ENCODE assay signal across 10 mouse cellular contexts in genomic region chr2:128296897-128297296, GRCm38 (mm10).
A peak's percentile ranks its signal among the peaks of the same experiment; 100 is the strongest.
DNase-seq lines count a peak whose midpoint lies in the region; ATAC-seq lines count a peak whose summit lies in the region.
"Had no signal": no experiment of that assay in that cellular context is flagged by ENCODE, and none has a peak within 500 bp of the region (broad histone marks: within the 10 kb centered on the region; RNA-seq: fewer than 3 reads in every experiment).

No protein-coding gene starts in this region.

- no peaks in the 10 kb centered on the region for H3K27me3 ChIP-seq in hindbrain, embryonic 14.5 days (ENCODE audit: control insufficient read depth, insufficient read depth, low read length)
- H3K27me3 ChIP-seq in hindbrain, embryonic 11.5 days (ENCODE audit: control insufficient read depth, insufficient read depth, low read length) = no peaks in the 10 kb centered on the region
- H3K27me3 ChIP-seq: neural tube, embryonic 12.5 days had no signal

- H3K4me1 ChIP-seq in hindbrain, embryonic 14.5 days (replicated peaks; ENCODE audit: control insufficient read depth, insufficient read depth, low read length) = no peaks in the 10 kb centered on the region
- H3K4me1 ChIP-seq in hindbrain, embryonic 11.5 days (replicated peaks; ENCODE audit: control insufficient read depth, insufficient read depth, low read length) = no peaks in the 10 kb centered on the region
- H3K4me1 ChIP-seq: forebrain, embryonic 12.5 days; neural tube, embryonic 12.5 days had no signal

- 67% methylated on average over 5 of the region's 5 CpGs for WGBS in hindbrain, embryonic 14.5 days
- WGBS in hindbrain, embryonic 11.5 days = 58% methylated on average over 5 of the region's 5 CpGs

- no peak overlapping the region for H3K4me3 ChIP-seq in hindbrain, embryonic 14.5 days (replicated peaks; ENCODE audit: low read length)
- H3K4me3 ChIP-seq in hindbrain, embryonic 11.5 days (ENCODE audit: low read depth, low read length) = no peak overlapping the region
- H3K4me3 ChIP-seq: forebrain, embryonic 12.5 days; neural tube, embryonic 12.5 days had no signal

- no peaks in the 10 kb centered on the region for H3K36me3 ChIP-seq in hindbrain, embryonic 14.5 days (replicated peaks; ENCODE audit: control insufficient read depth, insufficient read depth)
- H3K36me3 ChIP-seq in hindbrain, embryonic 11.5 days (ENCODE audit: control insufficient read depth, insufficient read depth, low read length) = no peaks in the 10 kb centered on the region
- H3K36me3 ChIP-seq: forebrain, embryonic 12.5 days; neural tube, embryonic 12.5 days had no signal

- DNase-seq in adrenal gland, postnatal 14 days = peak; percentile 49
- DNase-seq in adrenal gland, adult (ENCODE audit: inconsistent age in 2 of 2, low spot score in 1 of 2) = no peak
- peak; percentile 43 to 44 for DNase-seq in spleen, postnatal 36 days (ENCODE audit: low spot score in 2 of 2)
- no peak for DNase-seq in spleen, postnatal 14 days (ENCODE audit: low spot score in 2 of 2)
- DNase-seq in lung, postnatal 4 days = peak; percentile 41 to 46
- no peak for DNase-seq in cerebellum, postnatal 10 days
- DNase-seq in hindbrain, embryonic 14.5 days (ENCODE audit: low spot score) = no peak
- DNase-seq in hindbrain, embryonic 11.5 days (ENCODE audit: low spot score) = no peak

- H3K4me2 ChIP-seq in hindbrain, embryonic 14.5 days (replicated peaks) = no peak overlapping the region
- H3K4me2 ChIP-seq in hindbrain, embryonic 11.5 days (replicated peaks; ENCODE audit: low read depth, low read length) = no peak overlapping the region
- H3K4me2 ChIP-seq: forebrain, embryonic 12.5 days; neural tube, embryonic 12.5 days had no signal

- no peak overlapping the region for H3K9ac ChIP-seq in hindbrain, embryonic 14.5 days
- H3K9ac ChIP-seq in hindbrain, embryonic 11.5 days (ENCODE audit: low read depth, low read length) = no peak overlapping the region
- H3K9ac ChIP-seq: forebrain, embryonic 12.5 days; neural tube, embryonic 12.5 days had no signal

- no peak for ATAC-seq in hindbrain, embryonic 14.5 days (ENCODE audit: low FRiP score)
- no peak for ATAC-seq in hindbrain, embryonic 11.5 days (ENCODE audit: low FRiP score)

- no peaks in the 10 kb centered on the region for H3K9me3 ChIP-seq in hindbrain, embryonic 14.5 days (ENCODE audit: control insufficient read depth, low read length)
- no peaks in the 10 kb centered on the region for H3K9me3 ChIP-seq in hindbrain, embryonic 11.5 days (ENCODE audit: control insufficient read depth, low read length)
- H3K9me3 ChIP-seq: forebrain, embryonic 12.5 days; neural tube, embryonic 12.5 days had no signal

- no peak overlapping the region for H3K27ac ChIP-seq in hindbrain, embryonic 14.5 days
- no peak overlapping the region for H3K27ac ChIP-seq in hindbrain, embryonic 11.5 days (ENCODE audit: low read depth, low read length)
- H3K27ac ChIP-seq: forebrain, embryonic 12.5 days; neural tube, embryonic 12.5 days had no signal

Comparison
In these comparisons a context has a peak if more than half of its experiments do, and no peak if none do; other contexts are left out.
1. DNase-seq: peak in adrenal gland, postnatal 14 days (single experiment), spleen, postnatal 36 days (2 of 2) and lung, postnatal 4 days (2 of 2); none in adrenal gland, adult (0 of 2), spleen, postnatal 14 days (0 of 2), cerebellum, postnatal 10 days (0 of 2), hindbrain, embryonic 14.5 days (single experiment) and hindbrain, embryonic 11.5 days (single experiment).